Mouse (Mus musculus): ENCODE data around the gene Olfr736. TPM values are rescaled to one million over a fixed set of nuclear protein-coding genes. Genes with fewer than 3 reads are reported as not detected.

Gene Olfr736
- polyA plus RNA-seq (2014; fragmentation: Illumina TruSeq; extraction: RNeasy Lipid Tissue Mini Kit (QIAGEN cat#74804); ENCODE audit: low read depth, low replicate concordance), result not detected

GRCm38 (mm10) chr14:50380863-50381262, at the start of gene Olfr736:
Gene Olfr736, plus strand, starts transcription at chr14:50381163.

GRCm38 (mm10) chr14:50348796-50349195, 32.2 kb upstream of the Olfr736 start, which contains the start of gene Olfr735:
Gene Olfr735, minus strand, starts transcription at chr14:50348872.

GRCm38 (mm10) chr14:50357593-50357992, 23.4 kb upstream of the Olfr736 start, which contains the start of gene Tlr11:
Gene Tlr11, plus strand, starts transcription at chr14:50357914.

DNA sequence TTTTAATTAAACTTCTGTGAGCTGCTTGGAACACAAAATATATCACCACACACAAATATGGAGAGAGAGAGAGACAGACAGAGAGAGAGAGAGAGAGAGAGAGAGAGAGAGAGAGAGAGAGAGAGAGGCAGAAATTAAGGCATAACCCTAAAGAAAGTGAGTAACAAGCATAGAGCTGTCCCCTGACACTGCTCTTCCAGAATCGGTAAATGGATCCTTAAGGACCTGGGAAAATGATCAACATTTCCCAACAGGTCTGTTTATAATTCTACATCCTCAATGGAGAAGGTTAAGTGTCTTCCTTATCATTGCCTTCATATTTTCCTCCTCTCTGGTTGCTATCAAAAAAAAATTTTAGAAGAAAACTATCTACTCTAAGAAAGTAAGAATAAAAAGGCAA, 26.3 kb downstream of the Olfr736 start, which contains the start of gene Olfr738:
Gene Olfr738, plus strand, starts transcription at position 301 of the 400 bp plus-strand sequence.

GRCm38 (mm10) chr14:50418326-50418725, 37.4 kb downstream of the Olfr736 start, which contains the start of gene Olfr739:
Gene Olfr739, plus strand, starts transcription at chr14:50418626.

Other genes starting within 250 kb of the Olfr736 start
- not detected for gene Olfr728, start 238.5 kb upstream of the Olfr736 start, polyA plus RNA-seq (2014; fragmentation: Illumina TruSeq; extraction: RNeasy Lipid Tissue Mini Kit (QIAGEN cat#74804); ENCODE audit: low read depth, low replicate concordance)
- gene Olfr729, start 228.3 kb upstream of the Olfr736 start, polyA plus RNA-seq (2014; fragmentation: Illumina TruSeq; extraction: RNeasy Lipid Tissue Mini Kit (QIAGEN cat#74804); ENCODE audit: low read depth, low replicate concordance), result not detected
- not detected for gene Olfr730, start 193.0 kb upstream of the Olfr736 start, polyA plus RNA-seq (2014; fragmentation: Illumina TruSeq; extraction: RNeasy Lipid Tissue Mini Kit (QIAGEN cat#74804); ENCODE audit: low read depth, low replicate concordance)
- not detected for gene Olfr731, start 139.3 kb upstream of the Olfr736 start, polyA plus RNA-seq (2014; fragmentation: Illumina TruSeq; extraction: RNeasy Lipid Tissue Mini Kit (QIAGEN cat#74804); ENCODE audit: low read depth, low replicate concordance)
- not detected for gene Olfr732, start 97.0 kb upstream of the Olfr736 start, polyA plus RNA-seq (2014; fragmentation: Illumina TruSeq; extraction: RNeasy Lipid Tissue Mini Kit (QIAGEN cat#74804); ENCODE audit: low read depth, low replicate concordance)
- not detected for gene Olfr733, start 79.6 kb upstream of the Olfr736 start, polyA plus RNA-seq (2014; fragmentation: Illumina TruSeq; extraction: RNeasy Lipid Tissue Mini Kit (QIAGEN cat#74804); ENCODE audit: low read depth, low replicate concordance)
- gene Olfr734, start 54.4 kb upstream of the Olfr736 start, polyA plus RNA-seq (2014; fragmentation: Illumina TruSeq; extraction: RNeasy Lipid Tissue Mini Kit (QIAGEN cat#74804); ENCODE audit: low read depth, low replicate concordance), result not detected
- gene Olfr735, start 32.3 kb upstream of the Olfr736 start, polyA plus RNA-seq (2014; fragmentation: Illumina TruSeq; extraction: RNeasy Lipid Tissue Mini Kit (QIAGEN cat#74804); ENCODE audit: low read depth, low replicate concordance), result not detected
- gene Tlr11, start 23.2 kb upstream of the Olfr736 start, polyA plus RNA-seq (2014; fragmentation: Illumina TruSeq; extraction: RNeasy Lipid Tissue Mini Kit (QIAGEN cat#74804); ENCODE audit: low read depth, low replicate concordance), result not detected
- gene Olfr738, start 26.4 kb downstream of the Olfr736 start, polyA plus RNA-seq (2014; fragmentation: Illumina TruSeq; extraction: RNeasy Lipid Tissue Mini Kit (QIAGEN cat#74804); ENCODE audit: low read depth, low replicate concordance), result not detected
- not detected for gene Olfr739, start 37.5 kb downstream of the Olfr736 start, polyA plus RNA-seq (2014; fragmentation: Illumina TruSeq; extraction: RNeasy Lipid Tissue Mini Kit (QIAGEN cat#74804); ENCODE audit: low read depth, low replicate concordance)
- not detected for gene Olfr740, start 64.4 kb downstream of the Olfr736 start, polyA plus RNA-seq (2014; fragmentation: Illumina TruSeq; extraction: RNeasy Lipid Tissue Mini Kit (QIAGEN cat#74804); ENCODE audit: low read depth, low replicate concordance)
- not detected for gene Olfr741, start 91.6 kb downstream of the Olfr736 start, polyA plus RNA-seq (2014; fragmentation: Illumina TruSeq; extraction: RNeasy Lipid Tissue Mini Kit (QIAGEN cat#74804); ENCODE audit: low read depth, low replicate concordance)
- gene Olfr742, start 122.4 kb downstream of the Olfr736 start, polyA plus RNA-seq (2014; fragmentation: Illumina TruSeq; extraction: RNeasy Lipid Tissue Mini Kit (QIAGEN cat#74804); ENCODE audit: low read depth, low replicate concordance), result not detected
- not detected for gene Olfr743, start 140.7 kb downstream of the Olfr736 start, polyA plus RNA-seq (2014; fragmentation: Illumina TruSeq; extraction: RNeasy Lipid Tissue Mini Kit (QIAGEN cat#74804); ENCODE audit: low read depth, low replicate concordance)
- gene Olfr744, start 233.7 kb downstream of the Olfr736 start, polyA plus RNA-seq (2014; fragmentation: Illumina TruSeq; extraction: RNeasy Lipid Tissue Mini Kit (QIAGEN cat#74804); ENCODE audit: low read depth, low replicate concordance), result not detected

All from adrenal gland, adult 10 weeks (tissue).